Mouse (Mus musculus) left cerebral cortex, adult 11 months (tissue): ENCODE results near the gene Olfr686.

Experiments used
- DNase-seq: peaks from one replicate; pipeline ENCODE4 v3.0.0; 2022; ENCODE audit warnings: low spot score

Gene Olfr686

GRCm38 (mm10) chr7:105207385-105207784, at the start of gene Olfr686:
Olfr686 (minus strand) TSS chr7:105207485.
- no peak for DNase-seq

GRCm38 (mm10) chr7:105256656-105257055, 49.4 kb upstream of the Olfr686 start:
- no peak for DNase-seq

GRCm38 (mm10) chr7:105248197-105248596, 40.9 kb upstream of the Olfr686 start:
- DNase-seq: no peak

- no peak for DNase-seq
Measured at GRCm38 (mm10) chr7:105247671-105248070, 40.4 kb upstream of the Olfr686 start.

- no peak for DNase-seq
Measured at GRCm38 (mm10) chr7:105229386-105229785, 22.1 kb upstream of the Olfr686 start.

GRCm38 (mm10) chr7:105228138-105228537, 20.9 kb upstream of the Olfr686 start:
- no peak for DNase-seq

- DNase-seq: no peak
Measured at GRCm38 (mm10) chr7:105226703-105227102, 19.4 kb upstream of the Olfr686 start.

- no peak for DNase-seq
Measured at GRCm38 (mm10) chr7:105226072-105226471, 18.8 kb upstream of the Olfr686 start.

GRCm38 (mm10) chr7:105218281-105218680, 11.0 kb upstream of the Olfr686 start:
- no peak for DNase-seq

- DNase-seq: no peak
Measured at GRCm38 (mm10) chr7:105214761-105215160, 7.5 kb upstream of the Olfr686 start.

- no peak for DNase-seq
Measured at GRCm38 (mm10) chr7:105185912-105186311, 21.4 kb downstream of the Olfr686 start, which contains the start of gene Olfr685. Olfr685 (minus strand) TSS chr7:105186012.

- DNase-seq: no peak
Measured at GRCm38 (mm10) chr7:105170773-105171172, 36.5 kb downstream of the Olfr686 start.

- DNase-seq: no peak
Measured at GRCm38 (mm10) chr7:105163553-105163952, 43.7 kb downstream of the Olfr686 start, which contains the start of gene Olfr684. Olfr684 (minus strand) TSS chr7:105163653.
